Mouse (Mus musculus) left cerebral cortex, postnatal 36 days (tissue): ENCODE data around the gene Ttll8. TPM values are rescaled to one million over a fixed set of nuclear protein-coding genes. Genes with fewer than 3 reads are reported as not detected.

Experiments used
- DNase-seq, 2 experiments: peaks; one replicate each; pipeline ENCODE4 v3.0.0; 2021 to 2022; ENCODE audit warnings: low spot score in 2 of 2, mixed read lengths in 1 of 2
- intact Hi-C: fragments of 180-260 bp; cut with DNase I; formaldehyde crosslinking; loops from one replicate; pipeline ENCODE4 v1.15.1; 2025
- total RNA-seq, 2 experiments: library from RNA; stranded (reverse); gene quantifications; 2 replicates each; pipeline ENCODE4 v1.2.3; 2021

Gene Ttll8
- total RNA-seq, 2 experiments from 2014 or later: 1.1 to 2.1 TPM

- intact Hi-C loops: no loop called here
- DNase-seq: no peak
Measured at GRCm38 (mm10) chr15:88934141-88934540, 20.1 kb downstream of the Ttll8 start.

GRCm38 (mm10) chr15:88932667-88933066, 21.6 kb downstream of the Ttll8 start:
- DNase-seq: no peak
- intact Hi-C loops: no loop called here

GRCm38 (mm10) chr15:88921992-88922310, 32.3 kb downstream of the Ttll8 start:
- intact Hi-C loops: loop anchor here (1.0 to 5.0 kb wide), 2 partner anchors 45 to 94 kb away; no protein-coding TSS in a partner anchor
- DNase-seq: no peak

GRCm38 (mm10) chr15:88921131-88921991, 32.9 kb downstream of the Ttll8 start:
- DNase-seq: peak; percentile 66 to 74
- intact Hi-C loops: loop anchor here (1.0 to 5.0 kb wide), 2 partner anchors 44 to 93 kb away; no protein-coding TSS in a partner anchor

GRCm38 (mm10) chr15:88920065-88920464, 34.2 kb downstream of the Ttll8 start:
- no peak for DNase-seq
- intact Hi-C loops: loop anchor here (5.0 kb wide), 1 partner anchor 43 kb away; no protein-coding TSS in a partner anchor

GRCm38 (mm10) chr15:88919328-88919727, 34.9 kb downstream of the Ttll8 start:
- intact Hi-C loops: no loop called here
- DNase-seq: no peak

- DNase-seq: no peak
- intact Hi-C loops: no loop called here
Measured at GRCm38 (mm10) chr15:88917126-88917525, 37.1 kb downstream of the Ttll8 start.

- intact Hi-C loops: no loop called here
- no peak for DNase-seq
Measured at GRCm38 (mm10) chr15:88916366-88916765, 37.9 kb downstream of the Ttll8 start.

- no peak for DNase-seq
- intact Hi-C loops: no loop called here
Measured at GRCm38 (mm10) chr15:88915046-88915445, 39.2 kb downstream of the Ttll8 start.

- intact Hi-C loops: no loop called here
Measured at GRCm38 (mm10) chr15:88906347-88906746, 47.9 kb downstream of the Ttll8 start.

GRCm38 (mm10) chr15:88904056-88904811, 50.0 kb downstream of the Ttll8 start:
- intact Hi-C loops: no loop called here

More at GRCm38 (mm10) chr15:88906347-88906746, 47.9 kb downstream of the Ttll8 start:
- DNase-seq: no peak

GRCm38 (mm10) chr15:88903086-88903485, 51.1 kb downstream of the Ttll8 start:
- DNase-seq: no peak
- intact Hi-C loops: no loop called here

More at GRCm38 (mm10) chr15:88904056-88904811, 50.0 kb downstream of the Ttll8 start:
- DNase-seq: no peak

GRCm38 (mm10) chr15:88902200-88902875, 51.9 kb downstream of the Ttll8 start:
- intact Hi-C loops: no loop called here
- DNase-seq: no peak

- intact Hi-C loops: no loop called here
- no peak for DNase-seq
Measured at GRCm38 (mm10) chr15:88896341-88896980, 57.8 kb downstream of the Ttll8 start.

- intact Hi-C loops: no loop called here
- no peak for DNase-seq
Measured at GRCm38 (mm10) chr15:88895891-88896290, 58.3 kb downstream of the Ttll8 start.

GRCm38 (mm10) chr15:88895119-88895518, 59.1 kb downstream of the Ttll8 start:
- DNase-seq: no peak
- intact Hi-C loops: no loop called here

- no peak for DNase-seq
- intact Hi-C loops: no loop called here
Measured at GRCm38 (mm10) chr15:88892876-88893275, 61.3 kb downstream of the Ttll8 start.

GRCm38 (mm10) chr15:88892252-88892651, 62.0 kb downstream of the Ttll8 start:
- DNase-seq: no peak
- intact Hi-C loops: no loop called here

- DNase-seq: no peak
- intact Hi-C loops: no loop called here
Measured at GRCm38 (mm10) chr15:88891676-88892040, 62.6 kb downstream of the Ttll8 start.
